Mouse (Mus musculus) lung, embryonic 16.5 days (tissue): ENCODE data around the gene Rbms3. TPM values are rescaled to one million over a fixed set of nuclear protein-coding genes. Genes with fewer than 3 reads are reported as not detected.

Experiments
- ATAC-seq: fragments of 200-750 bp; cut with Nextera tagmentation; 2 replicates; pipeline ENCODE4 v1.8.0; 2017; ENCODE audit warnings: low read depth, mild to moderate bottlenecking, moderate library complexity
- H3K27ac ChIP-seq: fragments of 300-500 bp; sonication (generic); 2 replicates; pipeline ENCODE4 v1.5.1; 2014; ENCODE audit warnings: mild to moderate bottlenecking, control low read depth, low read length
- H3K27me3 ChIP-seq: fragments of 300-500 bp; sonication (generic); 2 replicates; pipeline ENCODE4 v1.6.1; 2014; ENCODE audit warnings: low read depth, low read length, mixed read lengths; ENCODE audit not compliant: control insufficient read depth, insufficient read depth
- H3K36me3 ChIP-seq: fragments of 300-500 bp; sonication (generic); 2 replicates; pipeline ENCODE4 v1.6.1; 2014; ENCODE audit warnings: low read length; ENCODE audit not compliant: control insufficient read depth, insufficient read depth
- H3K4me1 ChIP-seq: fragments of 300-500 bp; sonication (generic); replicated peaks from 2 replicates; pipeline ENCODE4 v1.6.1; 2014; ENCODE audit warnings: low read length, mixed read lengths; ENCODE audit not compliant: control insufficient read depth, insufficient read depth
- H3K4me2 ChIP-seq: fragments of 300-500 bp; sonication (generic); 2 replicates; pipeline ENCODE4 v1.6.1; 2014; ENCODE audit warnings: low read depth, low read length, control low read depth
- H3K4me3 ChIP-seq: fragments of 300-500 bp; sonication (generic); 2 replicates; pipeline ENCODE4 v1.5.1; 2014; ENCODE audit warnings: mild to moderate bottlenecking, low read length, control low read depth
- H3K9ac ChIP-seq: fragments of 300-500 bp; sonication (generic); 2 replicates; pipeline ENCODE4 v1.6.1; 2014; ENCODE audit warnings: low read length, control low read depth
- H3K9me3 ChIP-seq: fragments of 300-500 bp; sonication (generic); 2 replicates; pipeline ENCODE4 v1.6.1; 2016; ENCODE audit warnings: low read length; ENCODE audit not compliant: control insufficient read depth
- WGBS: fragments of 180-500 bp; shearing (Covaris S2); extraction: QIAGEN DNeasy Blood & Tissue Kit; methylation state at CpG from one replicate; pipeline ENCODE4 v1.1.7; 2014; 5-methylcytosine and 5-hydroxymethylcytosine counted together
- polyA plus RNA-seq: library from polyadenylated mRNA; unstranded; fragments of >200 nt; fragmentation: Nextera tagmentation; extraction: Ambion mirVana; gene quantifications from 2 replicates; pipeline ENCODE4 v1.2.1, GENCODE M21; 2015

Rbms3 gene
- polyA plus RNA-seq, 1 experiment from 2014 or later: 104 TPM

DNA sequence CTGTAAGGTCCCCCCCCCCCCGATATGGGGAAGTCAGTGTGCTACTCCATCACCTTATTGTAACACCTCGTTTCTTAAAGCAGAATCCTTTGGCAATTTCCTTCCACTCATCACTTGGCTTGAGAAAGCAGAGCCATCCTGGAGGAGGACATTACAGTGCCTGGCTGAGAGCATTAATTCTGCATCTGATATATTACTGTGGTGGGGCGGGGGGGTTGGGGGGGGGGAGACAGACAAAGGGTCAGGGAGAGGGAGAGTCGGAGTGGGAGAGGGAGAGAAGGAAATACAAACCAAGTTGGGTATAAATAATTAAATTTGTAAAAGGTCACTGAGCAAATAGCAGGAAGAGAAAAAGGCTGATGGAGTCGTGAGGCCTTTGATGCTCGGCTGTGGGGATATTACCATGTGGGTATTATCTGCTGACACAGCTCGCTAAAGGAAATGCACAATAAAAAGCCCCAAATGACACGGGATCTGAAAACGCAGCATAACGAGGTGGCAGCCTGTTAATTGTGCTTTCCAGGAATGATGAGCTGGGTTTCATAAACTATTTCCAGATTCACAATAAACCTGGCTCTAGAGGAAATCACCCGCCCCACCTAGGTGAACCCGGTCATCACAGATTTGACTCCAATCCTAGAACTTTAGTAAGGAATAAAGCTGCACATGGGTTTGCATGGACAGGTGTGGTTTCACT lies 860.2 kb downstream of the Rbms3 start:
- Histone ChIP-seq H3K9ac (no peak overlapping the region), H3K36me3 (no peaks in the 10 kb centered on the region; the same call in 1 of the 2 replicates), H3K9me3 (no peaks in the 10 kb centered on the region), H3K27me3 (no peaks in the 10 kb centered on the region), H3K27ac (no peak overlapping the region), H3K4me3 (no peak overlapping the region), H3K4me2 (no peak overlapping the region), H3K4me1 (no peaks in the 10 kb centered on the region)
- 41% methylated on average over 12 of the region's 12 CpGs for WGBS
- no peak for ATAC-seq

GRCm38 (mm10) chr9:116762395-116763025 lies 867.2 kb downstream of the Rbms3 start:
- Histone ChIP-seq H3K9me3 (no peaks in the 10 kb centered on the region), H3K36me3 (no peaks in the 10 kb centered on the region; the same call in 1 of the 2 replicates), H3K4me1 (no peaks in the 10 kb centered on the region), H3K27me3 (no peaks in the 10 kb centered on the region), H3K4me2 (no peak overlapping the region), H3K9ac (no peak overlapping the region), H3K4me3 (no peak overlapping the region), H3K27ac (no peak overlapping the region)
- ATAC-seq: peak; percentile 65; the same call in 1 of the 2 replicates
- WGBS: 51% methylated on average over 10 of the region's 10 CpGs

DNA sequence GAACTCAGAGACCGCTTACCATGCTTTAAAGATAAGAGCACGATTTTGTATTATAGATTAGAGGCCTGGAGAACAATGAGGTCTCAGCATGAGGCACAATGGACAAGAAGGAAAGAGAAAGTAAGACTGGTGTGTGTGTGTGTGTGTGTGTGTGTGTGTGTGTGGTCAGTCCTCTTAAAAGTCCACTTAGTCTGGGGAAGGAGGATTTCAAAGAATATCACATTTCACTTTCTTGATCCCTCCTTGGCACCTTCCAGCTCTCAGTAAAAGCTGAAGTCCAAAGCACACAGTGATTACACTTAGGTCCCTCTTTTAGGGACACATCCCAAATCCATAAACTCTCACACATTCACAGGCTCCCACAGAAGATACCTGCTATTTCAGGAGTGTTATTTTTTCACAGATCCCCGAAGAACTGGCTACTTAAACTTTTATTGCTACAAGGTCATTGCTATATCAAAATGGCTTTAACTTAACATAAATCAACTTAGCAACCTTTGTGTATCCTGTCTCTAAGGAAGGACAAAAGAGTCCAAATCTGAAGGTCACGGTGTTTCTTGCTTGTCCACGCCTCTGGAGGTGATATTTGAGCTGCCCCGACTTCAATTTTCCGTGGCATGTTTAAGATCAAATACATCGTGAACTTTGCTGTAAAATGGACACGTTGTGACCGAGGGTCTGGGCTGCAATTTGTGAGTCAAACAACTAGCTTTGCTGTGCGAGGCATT lies 880.7 kb downstream of the Rbms3 start:
- ATAC-seq: no peak
- Histone ChIP-seq H3K9ac (no peak overlapping the region), H3K4me3 (no peak overlapping the region), H3K4me1 (peaks cover 6% of the 10 kb centered on the region; the same call in 1 of the 2 replicates), H3K9me3 (peaks cover 2% of the 10 kb centered on the region; the same call in 1 of the 2 replicates), H3K36me3 (no peaks in the 10 kb centered on the region), H3K27me3 (no peaks in the 10 kb centered on the region), H3K27ac (peak overlapping the region; percentile 41; the same call in 1 of the 2 replicates), H3K4me2 (no peak overlapping the region)
- WGBS: 35% methylated on average over 11 of the region's 11 CpGs

DNA sequence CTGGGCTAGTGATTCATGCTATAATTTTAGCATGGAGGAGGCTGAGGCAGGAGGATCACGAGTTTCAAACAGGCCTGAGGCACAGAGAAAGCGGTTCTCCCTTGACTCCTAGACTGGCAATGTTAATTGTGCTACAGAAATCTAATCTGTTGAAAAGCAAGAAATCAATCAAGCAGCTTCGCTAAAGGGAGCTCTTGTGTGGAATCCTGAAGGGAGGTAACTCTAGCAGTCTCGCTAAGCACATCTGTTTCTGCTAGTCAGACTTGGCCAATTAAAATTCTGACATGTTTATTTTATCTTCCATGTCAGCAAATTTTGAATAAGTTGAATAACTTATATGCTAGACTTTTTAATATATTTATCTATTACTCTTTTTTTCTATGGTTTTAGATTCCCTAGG lies 881.4 kb downstream of the Rbms3 start:
- Histone ChIP-seq H3K9me3 (peaks cover 2% of the 10 kb centered on the region; the same call in 1 of the 2 replicates), H3K9ac (no peak overlapping the region), H3K4me3 (no peak overlapping the region), H3K36me3 (no peaks in the 10 kb centered on the region), H3K4me1 (peaks cover 6% of the 10 kb centered on the region; the same call in 1 of the 2 replicates), H3K27ac (no peak overlapping the region), H3K27me3 (no peaks in the 10 kb centered on the region), H3K4me2 (no peak overlapping the region)
- ATAC-seq: no peak
- WGBS: 72% methylated on average over 4 of the region's 4 CpGs

- no peak overlapping the region for H3K4me2 ChIP-seq
- H3K4me1 ChIP-seq: peaks cover 6% of the 10 kb centered on the region; the same call in 1 of the 2 replicates
- H3K36me3 ChIP-seq: no peaks in the 10 kb centered on the region
- ATAC-seq: no peak
- no peak overlapping the region for H3K4me3 ChIP-seq
- no peak overlapping the region for H3K9ac ChIP-seq
- no peaks in the 10 kb centered on the region for H3K27me3 ChIP-seq
- H3K27ac ChIP-seq: no peak overlapping the region
- 69% methylated on average over 3 of the region's 3 CpGs for WGBS
- H3K9me3 ChIP-seq: peaks cover 2% of the 10 kb centered on the region; the same call in 1 of the 2 replicates
Observed at GRCm38 (mm10) chr9:116746871-116747270, 882.8 kb downstream of the Rbms3 start.

DNA sequence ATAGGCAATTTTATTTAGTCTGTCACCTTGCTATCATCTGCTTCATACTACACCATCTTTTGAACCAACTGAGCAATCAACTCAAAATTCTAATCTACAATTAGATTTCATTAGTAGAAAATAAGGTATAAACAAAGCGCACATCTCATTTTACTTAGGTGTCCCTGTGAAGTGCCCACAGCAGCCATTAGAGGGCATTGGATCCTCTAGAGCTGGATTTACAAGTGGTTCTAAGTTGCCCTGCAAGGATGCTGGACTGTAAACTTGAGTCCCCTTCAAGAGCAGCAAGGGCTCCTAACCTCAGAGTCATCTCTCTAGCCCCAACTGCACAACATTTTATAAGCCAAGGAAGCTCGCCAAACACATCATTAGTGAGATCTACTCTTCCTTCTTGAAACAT lies 891.9 kb downstream of the Rbms3 start:
- Histone ChIP-seq H3K4me3 (no peak overlapping the region), H3K27ac (no peak overlapping the region), H3K9me3 (no peaks in the 10 kb centered on the region), H3K27me3 (no peaks in the 10 kb centered on the region), H3K9ac (no peak overlapping the region), H3K4me2 (no peak overlapping the region), H3K4me1 (peaks cover 2% of the 10 kb centered on the region; the same call in 1 of the 2 replicates), H3K36me3 (no peaks in the 10 kb centered on the region)
- no peak for ATAC-seq
- WGBS: 82% methylated on average over 2 of the region's 2 CpGs

- peak; percentile 63 for ATAC-seq
- Histone ChIP-seq H3K27me3 (no peaks in the 10 kb centered on the region), H3K9ac (no peak overlapping the region), H3K4me3 (no peak overlapping the region), H3K4me2 (no peak overlapping the region), H3K36me3 (no peaks in the 10 kb centered on the region), H3K27ac (peak overlapping the region; percentile 85), H3K9me3 (no peaks in the 10 kb centered on the region), H3K4me1 (no peaks in the 10 kb centered on the region)
- WGBS: 52% methylated on average over 6 of the region's 6 CpGs
Observed at GRCm38 (mm10) chr9:116729172-116729571, 900.5 kb downstream of the Rbms3 start.

- Histone ChIP-seq H3K4me2 (no peak overlapping the region), H3K27ac (peak overlapping the region; percentile 74), H3K9ac (no peak overlapping the region), H3K4me1 (no peaks in the 10 kb centered on the region), H3K4me3 (no peak overlapping the region), H3K27me3 (no peaks in the 10 kb centered on the region), H3K36me3 (no peaks in the 10 kb centered on the region), H3K9me3 (no peaks in the 10 kb centered on the region)
- ATAC-seq: peak; percentile 89
- 37% methylated on average over 7 of the region's 7 CpGs for WGBS
Observed at GRCm38 (mm10) chr9:116728655-116729054, 901.1 kb downstream of the Rbms3 start.

- peaks cover under 1% of the 10 kb centered on the region; the same call in 1 of the 2 replicates for H3K36me3 ChIP-seq
- peak; percentile 61 for ATAC-seq
- H3K4me2 ChIP-seq: no peak overlapping the region
- no peaks in the 10 kb centered on the region for H3K27me3 ChIP-seq
- H3K9ac ChIP-seq: no peak overlapping the region
- H3K4me1 ChIP-seq: no peaks in the 10 kb centered on the region
- H3K27ac ChIP-seq: peak overlapping the region; percentile 74
- H3K9me3 ChIP-seq: no peaks in the 10 kb centered on the region
- no peak overlapping the region for H3K4me3 ChIP-seq
- WGBS: 40% methylated on average over 3 of the region's 3 CpGs
Observed at GRCm38 (mm10) chr9:116728093-116728492, 901.6 kb downstream of the Rbms3 start.
